Mouse (Mus musculus): ENCODE measurements at regions not wholly inside any gene's neighbourhood (a gene's known extent, or its start where the extent isn't known, plus 50 kb on each side); places are given as distances from the start of the nearest gene placed in this dataset.

DNA sequence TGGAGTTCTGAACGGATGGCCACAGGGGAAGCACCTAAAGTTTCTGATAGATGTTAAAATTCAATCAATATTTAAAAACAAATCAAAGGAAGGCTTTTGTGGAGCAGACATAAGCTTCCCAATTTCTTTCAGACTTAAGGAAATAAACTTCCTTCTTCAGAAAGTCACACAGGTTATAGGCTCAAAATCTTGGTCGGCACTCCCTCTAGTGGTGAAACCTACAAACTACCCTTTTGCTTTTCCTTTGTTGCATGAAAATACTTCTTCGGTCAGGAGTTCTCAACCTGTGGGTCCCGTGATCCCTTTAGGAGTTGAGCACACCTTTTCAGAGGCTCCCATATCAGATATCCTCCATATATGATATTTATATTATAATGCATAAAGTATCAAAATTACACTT, 205.7 kb upstream of the Hs3st1 start:
- Histone ChIP-seq H3K4me3 (no peak overlapping the region), H3K27ac (no peak overlapping the region)
- intact Hi-C loops (cut with DNase I): loop anchor here (2.0 to 10.0 kb wide), 3 partner anchors 316 to 1178 kb away; no protein-coding TSS in a partner anchor
- DNase-seq (ENCODE audit: extremely low spot score in 1 of 2, low spot score in 2 of 2): peak; percentile 17 to 21
- peak; percentile 74 for TF ChIP-seq CTCF (IDR thresholded peaks at IDR 0.05)

DNA sequence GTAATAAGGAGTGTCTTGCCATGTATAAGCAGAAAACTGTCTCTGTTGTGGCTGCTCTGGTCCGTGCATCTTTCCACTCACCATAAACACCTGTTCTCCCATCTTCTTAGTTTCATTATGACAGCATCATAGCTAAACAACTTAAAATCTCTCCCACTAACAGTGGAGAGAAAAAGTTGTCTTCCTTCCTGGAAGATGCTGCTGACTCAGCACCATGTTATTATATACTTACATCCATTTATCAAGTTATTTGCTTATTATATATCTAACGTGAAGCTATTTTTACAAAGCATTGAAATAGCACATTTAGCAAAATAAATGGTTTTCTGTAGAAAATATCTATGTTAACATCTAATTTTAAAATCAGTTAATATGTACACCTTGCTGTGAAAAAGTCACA, 180.3 kb upstream of the Hs3st1 start:
- TF ChIP-seq CTCF (IDR thresholded peaks at IDR 0.05): no peak
- intact Hi-C loops (cut with DNase I): no loop called here
- no peak overlapping the region for H3K27ac ChIP-seq
- DNase-seq (ENCODE audit: extremely low spot score in 1 of 2, low spot score in 2 of 2): no peak
- H3K4me3 ChIP-seq: no peak overlapping the region

GRCm38 (mm10) chr5:39931890-39932289, 176.6 kb upstream of the Hs3st1 start:
- TF ChIP-seq CTCF (IDR thresholded peaks at IDR 0.05): no peak
- H3K4me3 ChIP-seq: no peak overlapping the region
- no peak for DNase-seq (ENCODE audit: extremely low spot score in 1 of 2, low spot score in 2 of 2)
- H3K27ac ChIP-seq: no peak overlapping the region
- intact Hi-C loops (cut with DNase I): no loop called here

DNA sequence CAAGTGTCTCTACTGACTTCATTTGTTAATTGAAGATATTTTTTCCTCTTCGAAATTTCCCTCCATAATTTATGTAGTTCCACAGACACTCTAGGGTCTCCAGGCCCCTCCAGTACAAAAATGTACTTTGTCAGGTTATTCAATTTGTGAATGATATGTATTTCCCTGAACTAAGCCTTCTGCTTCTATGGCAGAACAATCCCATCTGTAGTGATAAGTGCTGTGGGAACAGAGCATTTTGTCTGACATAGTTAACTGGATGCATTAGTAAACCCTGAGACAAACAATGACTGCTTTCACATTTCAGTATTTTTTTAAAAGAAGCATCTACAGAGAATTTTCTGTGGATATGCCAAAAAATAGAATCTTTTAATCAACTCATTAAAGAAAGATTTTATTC, 154.1 kb upstream of the Hs3st1 start:
- intact Hi-C loops (cut with DNase I): no loop called here
- Histone ChIP-seq H3K4me3 (no peak overlapping the region), H3K27ac (no peak overlapping the region)
- no peak for TF ChIP-seq CTCF (IDR thresholded peaks at IDR 0.05)
- no peak for DNase-seq (ENCODE audit: extremely low spot score in 1 of 2, low spot score in 2 of 2)

DNA sequence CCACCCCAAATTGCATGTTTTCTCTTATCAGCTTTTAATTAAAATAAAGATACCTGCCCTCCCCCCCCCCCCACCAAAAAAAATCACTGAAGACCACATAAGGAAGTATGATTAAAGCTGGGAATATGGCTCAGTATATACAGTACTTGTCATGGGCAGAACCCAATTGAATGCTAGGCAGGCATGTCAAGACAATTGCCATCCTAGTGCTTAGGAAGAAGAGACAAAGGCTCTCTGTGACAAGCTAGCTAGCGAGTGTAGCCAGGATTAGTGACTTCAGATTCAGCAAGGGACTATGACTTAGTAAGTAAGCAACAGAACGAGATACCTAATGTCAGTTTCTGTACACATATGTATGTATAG, 116.4 kb upstream of the Hs3st1 start:
- TF ChIP-seq CTCF (IDR thresholded peaks at IDR 0.05): no peak
- Histone ChIP-seq H3K4me3 (no peak overlapping the region), H3K27ac (no peak overlapping the region)
- DNase-seq (ENCODE audit: extremely low spot score in 1 of 2, low spot score in 2 of 2): no peak
- intact Hi-C loops (cut with DNase I): no loop called here

GRCm38 (mm10) chr5:39870835-39871722, 115.8 kb upstream of the Hs3st1 start:
- intact Hi-C loops (cut with DNase I): no loop called here
- Histone ChIP-seq H3K4me3 (no peak overlapping the region), H3K27ac (no peak overlapping the region)
- DNase-seq (ENCODE audit: extremely low spot score in 1 of 2, low spot score in 2 of 2): no peak
- no peak for TF ChIP-seq CTCF (IDR thresholded peaks at IDR 0.05)

- intact Hi-C loops (cut with DNase I): no loop called here
- no peak overlapping the region for H3K4me3 ChIP-seq
- TF ChIP-seq CTCF (IDR thresholded peaks at IDR 0.05): no peak
- no peak for DNase-seq (ENCODE audit: extremely low spot score in 1 of 2, low spot score in 2 of 2)
- H3K27ac ChIP-seq: no peak overlapping the region
Observed at GRCm38 (mm10) chr5:39857192-39857591, 101.9 kb upstream of the Hs3st1 start.

GRCm38 (mm10) chr5:39856616-39857156, 101.4 kb upstream of the Hs3st1 start:
- Histone ChIP-seq H3K27ac (no peak overlapping the region), H3K4me3 (no peak overlapping the region)
- DNase-seq (ENCODE audit: extremely low spot score in 1 of 2, low spot score in 2 of 2): no peak
- intact Hi-C loops (cut with DNase I): no loop called here
- no peak for TF ChIP-seq CTCF (IDR thresholded peaks at IDR 0.05)

- no peak for DNase-seq (ENCODE audit: extremely low spot score in 1 of 2, low spot score in 2 of 2)
- intact Hi-C loops (cut with DNase I): no loop called here
- H3K4me3 ChIP-seq: no peak overlapping the region
- TF ChIP-seq CTCF (IDR thresholded peaks at IDR 0.05): no peak
- H3K27ac ChIP-seq: no peak overlapping the region
Observed at GRCm38 (mm10) chr5:39855685-39856615, 100.7 kb upstream of the Hs3st1 start.

- Histone ChIP-seq H3K4me3 (no peak overlapping the region), H3K27ac (no peak overlapping the region)
- intact Hi-C loops (cut with DNase I): no loop called here
- TF ChIP-seq CTCF (IDR thresholded peaks at IDR 0.05): no peak
- no peak for DNase-seq (ENCODE audit: extremely low spot score in 1 of 2, low spot score in 2 of 2)
Observed at GRCm38 (mm10) chr5:39847187-39847586, 91.9 kb upstream of the Hs3st1 start.

DNA sequence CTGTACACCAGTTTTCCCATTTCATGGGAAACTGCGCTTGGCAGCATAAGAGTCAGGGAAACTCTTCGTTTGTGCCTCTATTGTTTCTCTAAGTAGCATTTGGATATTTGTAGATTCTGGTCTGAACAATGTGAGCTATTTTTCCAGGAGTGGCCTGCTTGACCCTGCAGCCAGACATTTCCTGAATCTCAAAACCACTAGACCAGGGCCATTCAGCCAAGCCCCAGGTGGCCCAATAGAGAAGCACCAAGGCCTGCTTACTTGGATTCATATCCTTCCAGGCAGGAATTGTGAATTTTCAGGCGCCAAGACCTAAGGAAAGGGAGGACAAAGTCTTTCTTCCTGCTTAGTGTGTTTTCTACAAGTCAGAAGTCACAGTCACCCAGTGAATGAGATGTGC, 85.9 kb upstream of the Hs3st1 start:
- intact Hi-C loops (cut with DNase I): no loop called here
- H3K27ac ChIP-seq: no peak overlapping the region
- DNase-seq (ENCODE audit: extremely low spot score in 1 of 2, low spot score in 2 of 2): no peak
- TF ChIP-seq CTCF (IDR thresholded peaks at IDR 0.05): no peak
- no peak overlapping the region for H3K4me3 ChIP-seq

DNA sequence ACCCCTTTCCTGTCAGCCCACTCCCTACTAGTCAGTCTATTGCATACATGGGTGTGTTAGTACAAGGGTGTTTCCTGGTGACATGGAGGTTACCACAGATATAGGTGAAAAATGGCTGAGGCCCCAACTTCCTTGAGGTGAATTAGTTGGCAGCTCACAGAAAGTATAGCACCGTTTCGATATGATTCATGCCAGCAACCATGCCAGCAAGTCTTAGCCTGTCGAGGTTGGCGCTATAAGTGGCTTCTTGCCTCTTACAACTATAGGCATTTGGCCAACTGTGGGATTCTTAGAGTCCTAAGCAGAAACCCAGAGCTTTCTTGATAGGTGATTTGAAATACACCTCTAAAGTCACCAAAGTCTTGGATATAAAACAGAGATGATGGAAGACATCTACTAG, 85.3 kb upstream of the Hs3st1 start:
- no peak for TF ChIP-seq CTCF (IDR thresholded peaks at IDR 0.05)
- Histone ChIP-seq H3K4me3 (no peak overlapping the region), H3K27ac (no peak overlapping the region)
- intact Hi-C loops (cut with DNase I): no loop called here
- DNase-seq (ENCODE audit: extremely low spot score in 1 of 2, low spot score in 2 of 2): no peak
